Mouse (Mus musculus): ENCODE results near the gene Erc2. TPM values are rescaled to one million over a fixed set of nuclear protein-coding genes. Genes with fewer than 3 reads are reported as not detected.

Erc2 gene
- total and polyA plus RNA-seq, 3 experiments = not detected

DNA sequence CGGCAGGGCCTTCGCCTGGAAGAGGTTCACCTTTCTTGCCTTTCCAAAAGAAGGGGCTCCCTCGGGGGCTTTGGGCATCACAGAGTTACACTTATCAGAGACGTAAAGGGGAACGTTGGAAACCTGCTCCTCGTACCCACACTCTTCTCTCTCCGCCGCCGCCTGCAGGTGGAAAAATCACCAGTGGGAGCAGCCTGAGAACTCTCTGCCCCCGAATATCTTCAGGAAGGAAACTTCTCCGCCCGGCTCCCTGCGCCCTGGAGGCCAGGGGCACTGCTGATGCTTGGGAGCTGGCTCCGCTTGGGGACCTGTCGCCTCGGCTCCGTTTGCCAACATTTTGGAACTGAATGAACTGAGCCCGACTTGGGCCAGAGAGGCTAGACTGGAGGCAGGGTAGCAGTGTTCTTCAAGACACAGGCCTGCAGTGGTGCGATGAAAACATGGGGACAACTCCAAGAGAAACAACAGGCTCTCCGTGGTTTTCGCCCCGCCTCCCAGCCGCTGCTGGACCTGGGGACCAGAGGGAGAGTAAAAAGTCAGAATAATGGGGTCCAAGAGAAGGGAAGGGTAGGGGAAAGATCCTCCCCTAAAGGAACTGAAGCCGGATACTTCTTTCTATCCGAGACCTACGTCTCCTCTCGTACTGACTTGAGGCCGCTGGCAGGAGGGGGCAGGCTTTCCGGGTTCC is 888.3 kb downstream of the Erc2 start:
- no peaks in the 10 kb centered on the region for H3K27me3 ChIP-seq (replicated peaks)

DNA sequence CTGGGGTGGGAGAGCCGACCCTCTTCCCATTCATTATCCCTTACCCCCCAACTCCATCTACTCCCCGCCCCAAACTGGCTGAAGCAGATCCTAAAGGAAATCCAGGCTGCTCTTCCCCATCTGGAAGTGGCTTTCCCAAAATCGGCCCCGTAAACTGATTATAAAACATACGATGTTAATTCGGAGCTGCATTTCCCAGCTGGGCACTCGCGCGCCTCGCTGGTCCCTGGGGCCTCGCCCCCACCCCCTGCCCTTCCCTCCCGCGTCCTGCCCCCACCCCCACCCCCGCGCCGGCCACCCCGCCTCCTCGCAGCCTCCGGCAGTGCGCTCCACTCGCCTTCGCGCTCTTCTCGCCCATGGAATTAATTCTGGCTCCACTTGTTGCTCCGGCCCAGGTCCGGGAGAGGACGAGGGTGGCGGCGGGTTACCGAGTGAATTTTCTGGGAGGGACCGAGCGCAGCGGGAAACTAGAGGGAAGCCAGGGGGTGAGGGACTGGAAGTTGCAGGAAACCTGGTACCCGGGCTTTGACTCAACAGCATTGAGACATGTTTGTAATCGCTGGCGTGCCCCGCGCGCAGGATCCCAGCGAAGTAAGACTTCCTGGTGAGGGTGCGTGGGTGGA is 888.9 kb downstream of the Erc2 start:
- Histone ChIP-seq H3K4me2 (ENCODE audit: insufficient read depth, low read depth, poor library complexity, severe bottlenecking) (no peak overlapping the region), H3K4me3 (replicated peaks in 1 of 3; ENCODE audit: low read depth in 2 of 3, low read length in 2 of 3, poor library complexity in 1 of 3) (no peak overlapping the region), H3K9me3 (replicated peaks; ENCODE audit: low read length) (peaks cover 79% of the 10 kb centered on the region), H3K27ac (ENCODE audit: insufficient read depth, low read depth) (no peak overlapping the region), H3K9ac (ENCODE audit: insufficient read depth, low read depth) (no peak overlapping the region), H3K36me3 (replicated peaks in 1 of 2; ENCODE audit: control insufficient read depth in 1 of 2, insufficient read depth in 1 of 2, low read length in 1 of 2) (no peaks in the 10 kb centered on the region), H3K4me1 (ENCODE audit: control insufficient read depth in 1 of 2, insufficient read depth in 2 of 2) (no peaks in the 10 kb centered on the region), H3K27me3 (replicated peaks) (no peaks in the 10 kb centered on the region), H3K79me2 (replicated peaks; ENCODE audit: control insufficient read depth, extremely low read depth, insufficient read depth, poor library complexity, severe bottlenecking) (no peaks in the 10 kb centered on the region)
- in situ Hi-C loops (cut with MboI; ENCODE audit: low pct_ligation_motif_present, low pct_unique_long_range_greater_than_20kb, low sequenced_read_pairs) = no loop called here
- no peak for DNase-seq (ENCODE audit: extremely low read depth)
- dilution Hi-C loops (cut with MboI; ENCODE audit: extremely low pct_ligation_motif_present, extremely low pct_unique_long_range_greater_than_20kb, low sequenced_read_pairs) = no loop called here
- TF ChIP-seq SMC3 (IDR thresholded peaks at IDR 0.05; ENCODE audit: low read depth, low read length) (no peak), ZC3H11A (IDR thresholded peaks at IDR 0.05; ENCODE audit: low read depth, low read length) (no peak), MAX (IDR thresholded peaks at IDR 0.05; ENCODE audit: low read length) (no peak), CHD2 (IDR thresholded peaks at IDR 0.05; ENCODE audit: low read length) (no peak), MYC (IDR thresholded peaks at IDR 0.05; ENCODE audit: low read depth, low read length) (no peak), TCF12 (IDR thresholded peaks at IDR 0.05; ENCODE audit: low read depth, low read length) (no peak), MAZ (IDR thresholded peaks at IDR 0.05; ENCODE audit: low read depth, low read length) (no peak), USF2 (conservative IDR thresholded peaks at IDR 0.05; ENCODE audit: low read depth, low read length) (no peak), KAT2A (IDR thresholded peaks at IDR 0.05; ENCODE audit: insufficient replicate concordance, low read length) (no peak), ZMIZ1 (IDR thresholded peaks at IDR 0.05; ENCODE audit: low read depth, low read length) (no peak), NRF1 (IDR thresholded peaks at IDR 0.05; ENCODE audit: low read depth, low read length) (no peak), E2F4 (IDR thresholded peaks at IDR 0.05; ENCODE audit: insufficient replicate concordance, low read depth, low read length) (no peak)

More for the DNA sequence above, 888.3 kb downstream of the Erc2 start:
- DNase-seq (ENCODE audit: extremely low read depth) = no peak
- H3K9me3 ChIP-seq (replicated peaks; ENCODE audit: low read length) = peaks cover 81% of the 10 kb centered on the region
- H3K36me3 ChIP-seq (replicated peaks in 1 of 2; ENCODE audit: control insufficient read depth in 1 of 2, insufficient read depth in 1 of 2, low read length in 1 of 2) = no peaks in the 10 kb centered on the region
- in situ Hi-C loops (cut with MboI; ENCODE audit: low pct_ligation_motif_present, low pct_unique_long_range_greater_than_20kb, low sequenced_read_pairs) = no loop called here
- H3K79me2 ChIP-seq (replicated peaks; ENCODE audit: control insufficient read depth, extremely low read depth, insufficient read depth, poor library complexity, severe bottlenecking) = no peaks in the 10 kb centered on the region
- TF ChIP-seq ELF1 (IDR thresholded peaks at IDR 0.05; ENCODE audit: low read depth, low read length) = no peak
- TF ChIP-seq ZMIZ1 (IDR thresholded peaks at IDR 0.05; ENCODE audit: low read depth, low read length) = no peak
- TF ChIP-seq NRF1 (IDR thresholded peaks at IDR 0.05; ENCODE audit: low read depth, low read length) = no peak
- no peak for TF ChIP-seq USF2 (conservative IDR thresholded peaks at IDR 0.05; ENCODE audit: low read depth, low read length)
- no peak for TF ChIP-seq MXI1 (IDR thresholded peaks at IDR 0.05; ENCODE audit: low read depth, low read length)
- no peak for TF ChIP-seq ZC3H11A (IDR thresholded peaks at IDR 0.05; ENCODE audit: low read depth, low read length)
- no peak for TF ChIP-seq BHLHE40 (IDR thresholded peaks at IDR 0.05; ENCODE audit: low read depth, low read length)
- TF ChIP-seq JUN (IDR thresholded peaks at IDR 0.05; ENCODE audit: insufficient read depth, low read depth, low read length) = no peak
- TF ChIP-seq SIN3A (IDR thresholded peaks at IDR 0.05; ENCODE audit: low read length) = no peak
- TF ChIP-seq CHD1 (IDR thresholded peaks at IDR 0.05; ENCODE audit: low read depth, low read length) = no peak
- TF ChIP-seq KAT2A (IDR thresholded peaks at IDR 0.05; ENCODE audit: insufficient replicate concordance, low read length) = no peak
- no peak for TF ChIP-seq TBP (conservative IDR thresholded peaks at IDR 0.05; ENCODE audit: low read depth, low read length)
- TF ChIP-seq ZNF384 (IDR thresholded peaks at IDR 0.05; ENCODE audit: low read depth, low read length) = no peak
- TF ChIP-seq MEF2A (IDR thresholded peaks at IDR 0.05; ENCODE audit: borderline replicate concordance, low read depth, low read length) = no peak
- TF ChIP-seq ZKSCAN1 (IDR thresholded peaks at IDR 0.05; ENCODE audit: borderline replicate concordance, low read depth, low read length) = no peak
- no peak for TF ChIP-seq SMC3 (IDR thresholded peaks at IDR 0.05; ENCODE audit: low read depth, low read length)
- TF ChIP-seq IRF4 (IDR thresholded peaks at IDR 0.05; ENCODE audit: low read depth, low read length) = no peak
- no peak for TF ChIP-seq EP300 (IDR thresholded peaks at IDR 0.05; ENCODE audit: low read length)
- no peak overlapping the region for H3K4me2 ChIP-seq (ENCODE audit: insufficient read depth, low read depth, poor library complexity, severe bottlenecking)
- no peak overlapping the region for H3K27ac ChIP-seq (ENCODE audit: insufficient read depth, low read depth)
- H3K9ac ChIP-seq (ENCODE audit: insufficient read depth, low read depth) = no peak overlapping the region
- no peaks in the 10 kb centered on the region for H3K4me1 ChIP-seq (ENCODE audit: control insufficient read depth in 1 of 2, insufficient read depth in 2 of 2)
- no peak overlapping the region for H3K4me3 ChIP-seq (replicated peaks in 1 of 3; ENCODE audit: low read depth in 2 of 3, low read length in 2 of 3, poor library complexity in 1 of 3)
- dilution Hi-C loops (cut with MboI; ENCODE audit: extremely low pct_ligation_motif_present, extremely low pct_unique_long_range_greater_than_20kb, low sequenced_read_pairs) = no loop called here

Data from CH12.LX (cell line).